Mouse (Mus musculus) T-helper 2 cell (primary cell): ENCODE measurements around the gene Prr12.

Experiments
- in situ Hi-C: fragments of 300-600 bp; cut with MboI, MseI; formaldehyde crosslinking; loops from one replicate; pipeline ENCODE4 v1.15.1; 2025; ENCODE audit warnings: high pct_unique_total_duplicates

Gene Prr12

GRCm38 (mm10) chr7:45000539-45001114, 52.1 kb downstream of the Prr12 start:
- in situ Hi-C loops, result no loop called here

- in situ Hi-C loops, result no loop called here
These were observed 52.9 kb downstream of the Prr12 start for GRCm38 (mm10) chr7:44999753-45000152.

- in situ Hi-C loops, result no loop called here
These were observed 54.2 kb downstream of the Prr12 start, which contains the start of gene Bcl2l12 for GRCm38 (mm10) chr7:44998501-44998955. Bcl2l12 (minus strand) TSS chr7:44998712.

GRCm38 (mm10) chr7:44997940-44998428, 54.7 kb downstream of the Prr12 start:
- in situ Hi-C loops, result no loop called here

DNA sequence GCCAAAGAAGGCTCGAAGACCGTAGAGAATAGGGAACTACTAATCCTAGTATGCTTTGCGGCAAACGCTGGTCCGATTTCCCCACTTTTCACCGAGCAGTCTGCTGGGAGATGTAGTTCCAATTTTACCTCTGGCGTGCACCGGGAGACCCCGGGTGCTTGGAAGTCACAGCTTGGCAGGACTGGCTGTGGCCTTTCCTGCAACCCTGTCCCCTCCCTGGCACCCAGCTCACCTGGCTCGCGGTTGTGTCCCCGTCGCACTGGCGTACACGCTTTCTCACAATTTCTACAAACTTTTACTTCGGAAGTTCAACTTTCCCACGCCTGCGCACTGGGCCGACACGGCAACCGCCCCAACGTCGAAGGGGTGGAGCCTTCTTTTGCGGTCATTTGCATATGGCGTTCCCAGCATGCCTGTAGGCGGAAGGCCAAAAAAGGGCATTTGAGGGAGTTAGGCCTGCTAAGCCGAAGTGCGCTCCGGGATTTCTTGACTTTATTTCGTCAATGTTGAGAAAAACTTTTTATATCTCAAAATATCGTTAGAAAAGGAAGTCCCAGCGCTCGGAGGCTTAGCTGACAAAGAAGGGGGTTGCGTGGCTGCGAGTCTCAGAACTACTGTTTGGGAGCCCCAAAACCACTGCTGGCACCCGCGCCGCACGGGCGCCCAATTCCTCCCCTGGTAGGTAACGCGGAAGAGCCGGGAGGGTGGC, 55.3 kb downstream of the Prr12 start, which contains the start of gene Irf3:
Gene Irf3, plus strand, starts transcription at position 418 of the 709 bp plus-strand sequence.
- in situ Hi-C loops, result no loop called here

DNA sequence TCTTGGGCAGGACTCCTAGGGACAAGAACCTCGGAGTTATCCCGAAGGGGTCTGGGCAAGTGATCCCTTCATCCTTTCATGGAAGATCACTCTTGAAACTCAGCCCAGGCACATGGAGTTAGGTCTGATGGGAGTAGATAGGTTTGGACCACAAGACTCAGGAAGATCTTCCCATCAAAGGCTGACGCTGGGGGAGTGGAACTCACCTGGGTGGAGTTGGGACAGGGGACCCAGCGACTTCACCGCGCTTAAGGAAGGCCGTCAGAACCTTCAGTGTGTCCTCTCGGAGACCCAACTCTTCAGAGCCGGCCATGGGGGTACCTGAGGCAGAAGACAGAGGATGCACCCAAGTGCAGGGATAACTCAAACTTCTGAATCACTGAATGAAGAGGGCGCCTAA, 56.0 kb downstream of the Prr12 start:
- in situ Hi-C loops, result no loop called here

- in situ Hi-C loops, result no loop called here
These were observed 65.6 kb downstream of the Prr12 start for GRCm38 (mm10) chr7:44986879-44987718.

DNA sequence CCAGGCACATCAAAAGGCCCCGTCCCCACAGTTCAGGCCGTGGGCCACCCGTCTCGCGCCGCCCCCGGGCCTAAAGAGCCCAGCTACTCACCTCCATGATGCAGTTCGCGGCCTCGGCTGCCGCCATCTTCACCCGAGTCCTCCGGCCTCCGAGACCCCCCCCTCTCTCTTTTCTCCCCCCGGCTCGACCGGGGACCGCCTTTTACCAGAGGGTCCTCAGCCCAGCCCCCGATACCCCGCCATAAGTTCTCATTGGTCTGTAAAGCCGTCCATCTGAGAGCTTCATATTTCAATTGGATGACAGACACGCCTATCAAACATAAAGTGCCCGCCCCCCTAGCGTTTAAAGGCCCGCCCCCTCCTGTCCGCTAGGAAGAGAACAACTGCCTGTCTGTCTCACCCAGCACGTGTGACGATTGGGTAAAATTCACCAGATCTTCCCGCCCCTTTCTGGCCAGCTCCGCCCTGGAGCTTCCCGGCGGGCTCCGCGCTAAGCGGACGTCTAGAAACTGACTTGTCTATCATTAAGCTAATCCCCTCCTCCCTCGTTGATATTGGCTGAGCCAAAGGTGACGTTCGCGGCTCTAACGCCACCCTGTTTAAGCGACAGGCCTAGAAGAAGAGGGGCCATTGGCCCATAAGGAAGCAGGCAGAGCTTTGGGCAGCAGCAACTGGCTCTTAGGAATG, 66.3 kb downstream of the Prr12 start, which contains the start of gene Prmt1:
Gene Prmt1, minus strand, starts transcription at position 377 of the 687 bp plus-strand sequence.
- in situ Hi-C loops, result no loop called here

DNA sequence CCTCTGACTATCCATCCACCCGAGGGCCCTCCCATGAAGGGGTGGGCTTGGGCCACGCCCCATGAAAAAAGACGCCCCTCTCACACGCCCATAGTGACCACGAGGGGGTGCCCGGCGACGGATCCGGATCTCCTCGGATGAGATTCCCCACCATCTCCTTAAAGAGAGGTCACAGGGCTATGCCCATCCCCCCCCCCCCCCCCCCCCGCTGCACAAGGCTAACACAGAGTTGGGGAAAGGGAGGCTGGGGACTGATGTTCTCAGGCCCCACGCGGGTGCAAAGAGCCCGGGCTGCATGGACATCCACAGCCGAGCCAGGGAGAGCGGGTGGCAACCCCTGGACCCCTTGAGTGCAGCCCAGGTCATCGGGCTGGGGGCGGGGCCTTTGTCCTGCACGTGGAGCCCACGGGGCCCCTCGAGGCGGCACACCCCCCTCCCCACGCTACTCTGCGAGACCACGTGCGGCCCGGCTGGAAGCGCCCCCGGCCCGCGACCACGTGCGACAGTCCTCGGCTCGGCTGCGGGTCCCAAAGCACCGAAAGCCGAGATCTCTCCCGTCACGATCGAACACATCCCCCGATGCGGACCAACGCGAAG, 67.0 kb downstream of the Prr12 start:
- in situ Hi-C loops, result no loop called here

GRCm38 (mm10) chr7:44984833-44985164, 67.9 kb downstream of the Prr12 start:
- in situ Hi-C loops, result no loop called here

DNA sequence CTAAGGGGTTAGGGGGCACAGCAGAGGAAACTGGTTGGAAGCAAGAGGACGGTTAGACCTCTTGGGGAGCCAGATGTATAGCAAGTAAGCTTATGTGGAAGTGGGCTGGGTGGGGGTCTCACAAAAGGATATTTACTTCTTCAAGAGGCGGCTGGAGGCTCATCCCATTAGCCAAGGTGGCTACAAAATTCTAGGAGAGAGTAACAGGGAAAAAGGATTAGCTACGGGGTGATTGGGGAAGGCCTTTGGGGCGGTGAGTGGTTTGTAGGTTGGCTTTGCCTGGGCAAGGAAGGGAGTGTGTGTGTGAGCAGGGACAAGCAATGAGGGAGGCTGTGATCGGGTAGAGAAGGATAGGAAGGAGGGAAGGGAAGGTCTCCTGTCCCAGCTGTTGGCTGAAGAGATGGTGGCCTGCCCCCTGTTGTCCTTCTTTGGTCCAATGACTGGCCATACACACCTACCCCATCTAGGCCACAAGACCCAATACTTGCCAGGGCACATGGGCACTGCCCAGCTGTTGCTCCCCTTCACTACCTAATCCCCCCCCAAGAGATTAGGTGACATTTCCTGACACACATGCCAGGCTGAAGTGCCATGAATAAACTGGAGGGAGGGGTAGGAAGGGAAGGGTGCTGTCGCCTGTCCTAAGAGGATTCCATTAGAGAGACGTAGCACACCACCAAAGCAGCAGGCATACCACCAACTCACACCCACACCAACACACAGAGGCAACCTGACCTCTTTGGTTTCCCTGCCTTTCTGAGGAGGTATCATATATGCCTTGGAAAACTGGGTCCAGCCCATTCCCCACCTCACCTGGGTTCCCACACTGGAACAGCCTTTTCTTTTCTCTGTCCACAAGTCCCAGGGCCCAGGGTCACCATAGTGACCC, 68.5 kb downstream of the Prr12 start:
- in situ Hi-C loops, result no loop called here

GRCm38 (mm10) chr7:44983085-44983484, 69.6 kb downstream of the Prr12 start:
- in situ Hi-C loops, result no loop called here

- in situ Hi-C loops, result no loop called here
These were observed 71.1 kb downstream of the Prr12 start for GRCm38 (mm10) chr7:44981539-44981938.

DNA sequence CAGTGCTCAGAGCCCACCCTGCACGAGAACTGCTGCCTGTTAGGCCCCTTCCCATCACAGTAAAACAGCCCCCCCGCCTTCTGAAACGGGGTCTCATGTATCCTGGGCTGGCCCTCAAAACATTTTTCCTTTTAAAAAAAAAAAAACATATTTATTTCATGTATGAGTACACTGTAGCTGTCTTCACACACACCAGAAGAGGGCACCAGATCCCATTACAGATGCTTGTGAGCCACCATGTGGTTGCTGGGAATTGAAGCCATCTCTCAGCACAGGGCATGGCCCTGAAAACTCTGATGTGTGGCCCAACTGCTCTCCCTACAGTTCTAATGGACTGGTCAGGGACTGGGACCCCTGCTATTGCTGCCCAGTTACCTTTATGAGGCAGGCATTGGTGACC, 74.4 kb downstream of the Prr12 start:
- in situ Hi-C loops, result no loop called here
